Mouse (Mus musculus): ENCODE measurements around the gene Nsf. TPM values are rescaled to one million over a fixed set of nuclear protein-coding genes. Genes with fewer than 3 reads are reported as not detected.

Gene Nsf
- polyA plus RNA-seq, 1 experiment from 2014 or later: 59.1 TPM

DNA sequence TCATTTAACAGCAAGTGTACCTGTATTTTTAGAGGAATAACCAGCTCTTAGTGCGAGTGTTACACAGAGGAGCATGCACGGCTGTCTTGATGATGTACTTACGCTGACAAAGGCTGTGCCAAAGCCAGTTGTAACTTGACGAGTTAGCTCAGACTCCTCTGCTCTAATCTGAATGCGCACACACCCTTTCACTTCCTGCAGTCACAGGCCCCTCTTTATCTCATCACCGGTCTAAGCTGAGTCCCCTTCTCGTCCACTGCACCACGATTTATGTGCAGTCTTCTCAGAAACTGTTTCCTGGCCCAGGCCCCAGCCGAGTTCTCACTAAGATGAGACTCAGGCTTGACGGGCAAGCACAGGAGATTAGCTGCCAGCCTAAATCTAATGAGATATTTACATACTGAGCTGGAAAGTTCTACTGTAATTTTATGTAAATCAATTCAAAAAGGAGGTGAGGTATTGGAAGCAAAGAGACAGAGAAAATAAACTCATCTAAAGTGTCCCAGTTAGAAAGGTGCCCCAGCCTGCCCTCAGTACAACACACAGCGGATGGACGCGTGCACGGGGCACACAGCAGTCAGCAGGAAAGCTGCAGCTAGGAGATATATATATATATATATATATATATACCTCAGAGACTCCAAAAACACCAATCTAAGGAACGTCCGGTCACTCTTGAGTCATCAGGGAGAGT lies 101.1 kb downstream of the Nsf start:
- Histone ChIP-seq H3K9me3 (ENCODE audit: control insufficient read depth, low read length) (no peaks in the 10 kb centered on the region), H3K4me1 (ENCODE audit: control insufficient read depth, insufficient read depth, low read length) (peaks cover 27% of the 10 kb centered on the region), H3K27me3 (ENCODE audit: control insufficient read depth, insufficient read depth, low read length) (no peaks in the 10 kb centered on the region), H3K9ac (ENCODE audit: low read length) (no peak overlapping the region), H3K4me2 (no peak overlapping the region), H3K4me3 (ENCODE audit: low read depth, low read length) (no peak overlapping the region), H3K27ac (ENCODE audit: low read depth, low read length) (peak overlapping the region; percentile 76; the same call in 1 of the 2 replicates), H3K36me3 (ENCODE audit: control insufficient read depth, insufficient read depth, low read length) (no peaks in the 10 kb centered on the region; the same call in 1 of the 2 replicates)
- ATAC-seq (ENCODE audit: low FRiP score) (no peak), DNase-seq (ENCODE audit: low spot score, missing footprints) (peak; percentile 86)
- 46% methylated on average over 16 of the region's 16 CpGs for WGBS

DNA sequence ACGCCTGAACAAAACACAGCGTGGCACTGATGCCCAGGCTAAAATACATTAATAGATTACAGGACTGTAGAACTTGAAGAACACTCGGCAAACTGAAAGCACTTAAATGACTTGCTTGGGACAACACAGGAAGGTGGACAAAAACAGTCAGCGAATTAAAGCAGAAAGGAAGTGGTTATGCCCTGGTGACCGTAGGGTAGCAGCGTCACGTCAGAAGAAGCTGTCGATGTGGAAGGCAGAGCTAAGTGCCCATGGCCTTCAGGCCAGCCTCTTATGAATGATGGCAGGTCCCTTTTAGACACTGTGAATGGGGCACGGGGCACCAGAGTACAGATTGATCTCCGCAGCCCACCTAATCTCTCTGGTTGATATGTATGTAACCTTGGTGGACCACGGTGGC lies 105.6 kb downstream of the Nsf start:
- Histone ChIP-seq H3K27me3 (ENCODE audit: control insufficient read depth, insufficient read depth, low read length) (no peaks in the 10 kb centered on the region), H3K9ac (ENCODE audit: low read length) (no peak overlapping the region), H3K9me3 (ENCODE audit: control insufficient read depth, low read length) (no peaks in the 10 kb centered on the region), H3K4me3 (ENCODE audit: low read depth, low read length) (no peak overlapping the region), H3K27ac (ENCODE audit: low read depth, low read length) (no peak overlapping the region), H3K36me3 (ENCODE audit: control insufficient read depth, insufficient read depth, low read length) (no peaks in the 10 kb centered on the region; the same call in 1 of the 2 replicates), H3K4me2 (no peak overlapping the region), H3K4me1 (ENCODE audit: control insufficient read depth, insufficient read depth, low read length) (peaks cover 13% of the 10 kb centered on the region)
- ATAC-seq (ENCODE audit: low FRiP score) (no peak), DNase-seq (ENCODE audit: low spot score, missing footprints) (peak; percentile 53)
- 95% methylated on average over 11 of the region's 11 CpGs for WGBS

DNA sequence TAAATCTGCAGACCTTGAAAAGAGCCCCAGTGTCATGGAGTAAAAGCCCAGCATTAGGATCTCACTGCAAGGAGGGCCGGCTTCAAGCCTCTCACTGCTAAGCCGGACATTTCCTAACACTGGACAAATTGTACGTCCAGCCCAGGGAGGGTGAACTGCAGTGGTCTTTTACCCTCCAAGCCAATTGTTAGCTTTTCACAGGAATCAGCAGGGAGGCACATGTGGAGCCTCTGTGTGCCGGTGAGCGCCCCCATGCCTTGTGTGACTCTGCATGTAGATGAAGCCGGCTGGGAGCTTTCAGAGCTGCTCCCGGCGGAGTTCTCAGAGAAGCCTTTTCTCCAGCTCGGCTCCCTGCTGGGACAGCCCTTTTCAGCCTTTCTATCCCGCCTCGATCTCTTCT lies 113.0 kb downstream of the Nsf start:
- Histone ChIP-seq H3K9ac (ENCODE audit: low read length) (peak overlapping the region; percentile 6; the same call in 1 of the 2 replicates), H3K4me2 (peak overlapping the region; percentile 29), H3K4me1 (ENCODE audit: control insufficient read depth, insufficient read depth, low read length) (peaks cover 17% of the 10 kb centered on the region), H3K27ac (ENCODE audit: low read depth, low read length) (peak overlapping the region; percentile 90), H3K4me3 (ENCODE audit: low read depth, low read length) (no peak overlapping the region), H3K27me3 (ENCODE audit: control insufficient read depth, insufficient read depth, low read length) (no peaks in the 10 kb centered on the region), H3K36me3 (ENCODE audit: control insufficient read depth, insufficient read depth, low read length) (no peaks in the 10 kb centered on the region; the same call in 1 of the 2 replicates), H3K9me3 (ENCODE audit: control insufficient read depth, low read length) (no peaks in the 10 kb centered on the region)
- ATAC-seq (ENCODE audit: low FRiP score) (peak; percentile 89), DNase-seq (ENCODE audit: low spot score, missing footprints) (peak; percentile 98)
- under 1% methylated on average over 11 of the region's 11 CpGs for WGBS

DNA sequence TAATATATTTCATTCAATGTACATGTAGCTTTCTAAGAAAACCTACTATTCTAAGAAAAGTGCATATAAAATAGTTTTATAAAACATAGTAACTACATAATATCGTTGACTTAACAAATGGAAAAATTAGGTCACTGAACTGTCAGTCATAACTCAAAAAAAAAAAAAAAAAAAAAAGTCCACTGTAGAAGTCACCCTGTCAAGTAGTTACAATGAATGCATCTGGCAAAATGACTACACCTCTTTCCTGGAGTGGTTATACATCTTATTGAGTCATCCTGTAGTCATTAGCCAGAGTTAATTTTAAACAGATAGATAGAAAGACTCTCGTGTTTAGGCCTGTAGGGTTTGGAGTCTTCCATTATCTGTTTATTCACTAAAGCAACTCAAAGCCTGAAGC lies 114.9 kb downstream of the Nsf start:
- Histone ChIP-seq H3K4me1 (ENCODE audit: control insufficient read depth, insufficient read depth, low read length) (peaks cover 17% of the 10 kb centered on the region), H3K27ac (ENCODE audit: low read depth, low read length) (no peak overlapping the region), H3K9me3 (ENCODE audit: control insufficient read depth, low read length) (no peaks in the 10 kb centered on the region), H3K27me3 (ENCODE audit: control insufficient read depth, insufficient read depth, low read length) (no peaks in the 10 kb centered on the region), H3K9ac (ENCODE audit: low read length) (no peak overlapping the region), H3K4me2 (no peak overlapping the region), H3K4me3 (ENCODE audit: low read depth, low read length) (no peak overlapping the region), H3K36me3 (ENCODE audit: control insufficient read depth, insufficient read depth, low read length) (no peaks in the 10 kb centered on the region; the same call in 1 of the 2 replicates)
- WGBS: 89% methylated on average over 2 of the region's 2 CpGs
- no peak for ATAC-seq (ENCODE audit: low FRiP score)
- no peak for DNase-seq (ENCODE audit: low spot score, missing footprints)

DNA sequence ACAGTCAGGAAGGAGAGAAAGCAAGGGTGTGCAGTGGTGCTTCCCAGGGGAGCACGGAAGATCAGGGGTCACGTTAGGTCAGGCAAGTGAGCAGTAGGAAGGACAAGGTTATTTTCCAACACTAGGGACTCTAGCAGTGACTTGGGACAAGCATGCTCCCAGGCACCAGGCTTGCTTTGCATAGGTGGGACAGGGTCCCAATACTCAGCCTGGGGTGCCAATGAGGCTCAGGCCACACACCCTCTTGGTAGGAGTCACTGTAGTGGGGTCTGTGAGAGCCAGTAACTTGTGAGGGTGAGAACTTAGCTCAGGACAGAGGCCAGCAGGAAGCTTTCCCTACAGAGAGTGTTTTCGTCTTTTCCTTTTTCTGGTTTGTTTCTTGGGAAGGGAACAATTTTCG lies 121.5 kb downstream of the Nsf start:
- no peak overlapping the region for H3K27ac ChIP-seq (ENCODE audit: low read depth, low read length)
- no peak overlapping the region for H3K4me2 ChIP-seq
- H3K9me3 ChIP-seq (ENCODE audit: control insufficient read depth, low read length): no peaks in the 10 kb centered on the region
- 90% methylated on average over 4 of the region's 4 CpGs for WGBS
- H3K4me1 ChIP-seq (ENCODE audit: control insufficient read depth, insufficient read depth, low read length): peaks cover 15% of the 10 kb centered on the region
- peak; percentile 82 for DNase-seq (ENCODE audit: low spot score, missing footprints)
- no peaks in the 10 kb centered on the region for H3K27me3 ChIP-seq (ENCODE audit: control insufficient read depth, insufficient read depth, low read length)
- ATAC-seq (ENCODE audit: low FRiP score): no peak
- no peak overlapping the region for H3K4me3 ChIP-seq (ENCODE audit: low read depth, low read length)
- no peaks in the 10 kb centered on the region for H3K36me3 ChIP-seq (ENCODE audit: control insufficient read depth, insufficient read depth, low read length)
- H3K9ac ChIP-seq (ENCODE audit: low read length): no peak overlapping the region

DNA sequence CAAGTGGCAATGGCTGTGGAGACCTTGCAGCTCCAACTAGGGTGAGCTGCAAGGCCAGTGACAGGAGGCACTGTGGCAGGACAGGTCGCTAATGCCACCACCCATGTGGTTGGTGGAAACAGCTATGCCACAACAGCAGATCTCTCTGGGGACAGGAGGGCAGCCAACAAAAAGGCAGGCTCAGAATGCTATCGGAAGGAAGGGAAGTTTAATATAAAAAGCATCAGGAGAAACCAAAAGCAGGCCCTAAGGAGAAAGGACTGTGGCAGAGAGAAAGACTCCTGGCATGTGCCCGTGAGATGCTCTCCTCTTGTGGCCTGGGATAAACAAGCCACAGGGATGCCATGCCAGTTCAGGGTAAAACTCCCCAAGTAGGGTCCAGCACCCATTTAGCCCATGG lies 122.1 kb downstream of the Nsf start:
- Histone ChIP-seq H3K9me3 (ENCODE audit: control insufficient read depth, low read length) (no peaks in the 10 kb centered on the region), H3K27me3 (ENCODE audit: control insufficient read depth, insufficient read depth, low read length) (no peaks in the 10 kb centered on the region), H3K4me3 (ENCODE audit: low read depth, low read length) (no peak overlapping the region), H3K27ac (ENCODE audit: low read depth, low read length) (peak overlapping the region; percentile 10; the same call in 1 of the 2 replicates), H3K36me3 (ENCODE audit: control insufficient read depth, insufficient read depth, low read length) (no peaks in the 10 kb centered on the region), H3K9ac (ENCODE audit: low read length) (no peak overlapping the region), H3K4me1 (ENCODE audit: control insufficient read depth, insufficient read depth, low read length) (peaks cover 15% of the 10 kb centered on the region), H3K4me2 (no peak overlapping the region)
- ATAC-seq (ENCODE audit: low FRiP score): no peak
- 78% methylated on average over 3 of the region's 3 CpGs for WGBS
- DNase-seq (ENCODE audit: low spot score, missing footprints): peak; percentile 81

DNA sequence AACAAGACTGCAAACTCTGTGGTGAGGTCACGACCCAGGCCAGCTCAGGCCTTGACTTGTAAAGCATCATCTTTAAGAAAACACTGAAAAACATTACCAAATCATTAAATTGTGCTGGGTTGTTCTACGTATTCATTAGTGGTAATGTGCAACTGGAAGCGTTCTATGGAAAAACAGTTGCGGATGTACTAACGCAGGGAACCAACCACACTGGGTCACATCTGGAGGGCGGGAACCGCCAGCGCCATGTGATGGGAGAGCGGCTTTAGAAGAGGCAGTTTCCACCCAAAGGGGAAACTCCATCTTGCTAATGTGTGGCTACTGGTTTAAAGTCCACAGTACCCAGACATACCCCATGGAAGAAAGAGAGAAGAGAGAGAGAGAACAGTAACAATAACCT lies 123.4 kb downstream of the Nsf start:
- peaks cover 15% of the 10 kb centered on the region for H3K4me1 ChIP-seq (ENCODE audit: control insufficient read depth, insufficient read depth, low read length)
- ATAC-seq (ENCODE audit: low FRiP score) (no peak), DNase-seq (ENCODE audit: low spot score, missing footprints) (peak; percentile 81)
- H3K27me3 ChIP-seq (ENCODE audit: control insufficient read depth, insufficient read depth, low read length): no peaks in the 10 kb centered on the region
- peak overlapping the region; percentile 7; the same call in 1 of the 2 replicates for H3K27ac ChIP-seq (ENCODE audit: low read depth, low read length)
- no peak overlapping the region for H3K4me3 ChIP-seq (ENCODE audit: low read depth, low read length)
- no peaks in the 10 kb centered on the region for H3K36me3 ChIP-seq (ENCODE audit: control insufficient read depth, insufficient read depth, low read length)
- no peak overlapping the region for H3K4me2 ChIP-seq
- no peaks in the 10 kb centered on the region for H3K9me3 ChIP-seq (ENCODE audit: control insufficient read depth, low read length)
- H3K9ac ChIP-seq (ENCODE audit: low read length): no peak overlapping the region
- WGBS: 85% methylated on average over 9 of the region's 9 CpGs

DNA sequence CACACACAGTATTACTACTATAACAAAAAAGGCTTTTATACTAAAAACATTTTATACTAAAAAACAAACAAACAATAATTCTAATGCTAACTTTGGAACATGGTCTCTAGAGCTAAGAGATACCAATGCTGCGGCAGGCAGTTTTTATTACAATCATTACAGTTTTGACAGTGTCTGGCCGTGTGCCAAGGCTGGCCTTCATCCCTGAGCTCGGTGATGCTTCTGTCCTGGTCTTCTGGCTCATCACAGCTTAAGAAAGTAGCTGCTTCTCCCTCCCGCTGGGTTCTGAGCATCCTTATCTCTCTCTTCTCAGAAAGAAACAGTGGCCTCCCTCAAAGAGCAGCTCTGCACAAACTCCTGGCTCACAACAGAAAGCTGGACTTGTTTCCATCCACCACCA lies 123.9 kb downstream of the Nsf start:
- no peak overlapping the region for H3K4me2 ChIP-seq
- WGBS: 78% methylated on average over 4 of the region's 4 CpGs
- peak; percentile 76 for DNase-seq (ENCODE audit: low spot score, missing footprints)
- no peaks in the 10 kb centered on the region for H3K9me3 ChIP-seq (ENCODE audit: control insufficient read depth, low read length)
- no peak overlapping the region; the same call in 1 of the 2 replicates for H3K27ac ChIP-seq (ENCODE audit: low read depth, low read length)
- no peaks in the 10 kb centered on the region for H3K36me3 ChIP-seq (ENCODE audit: control insufficient read depth, insufficient read depth, low read length)
- peaks cover 15% of the 10 kb centered on the region for H3K4me1 ChIP-seq (ENCODE audit: control insufficient read depth, insufficient read depth, low read length)
- H3K4me3 ChIP-seq (ENCODE audit: low read depth, low read length): no peak overlapping the region
- no peak overlapping the region for H3K9ac ChIP-seq (ENCODE audit: low read length)
- no peaks in the 10 kb centered on the region for H3K27me3 ChIP-seq (ENCODE audit: control insufficient read depth, insufficient read depth, low read length)
- no peak for ATAC-seq (ENCODE audit: low FRiP score)

DNA sequence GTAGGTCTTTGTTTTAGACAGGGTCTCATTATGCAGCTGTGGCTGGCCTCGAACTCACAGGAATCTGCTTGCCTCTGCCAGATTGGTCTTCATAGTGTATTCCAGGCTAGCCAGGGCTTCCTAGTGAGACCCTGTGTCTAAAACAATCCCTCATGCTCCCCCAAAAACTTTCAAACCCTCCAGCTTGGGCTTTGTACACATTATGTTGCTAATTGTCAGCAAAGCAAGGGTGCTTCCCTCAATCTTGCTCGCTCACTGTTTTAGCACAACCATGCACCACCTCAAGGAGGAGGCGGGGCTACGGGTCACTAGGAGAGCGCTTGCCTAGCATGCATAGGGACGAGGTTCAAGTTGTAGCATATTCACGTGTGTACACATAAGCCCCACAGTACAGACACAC lies 125.0 kb downstream of the Nsf start:
- ATAC-seq (ENCODE audit: low FRiP score): no peak
- H3K27me3 ChIP-seq (ENCODE audit: control insufficient read depth, insufficient read depth, low read length): no peaks in the 10 kb centered on the region
- no peak overlapping the region for H3K4me2 ChIP-seq
- peak; percentile 65 for DNase-seq (ENCODE audit: low spot score, missing footprints)
- H3K4me3 ChIP-seq (ENCODE audit: low read depth, low read length): no peak overlapping the region
- no peaks in the 10 kb centered on the region for H3K9me3 ChIP-seq (ENCODE audit: control insufficient read depth, low read length)
- H3K9ac ChIP-seq (ENCODE audit: low read length): no peak overlapping the region
- 93% methylated on average over 7 of the region's 7 CpGs for WGBS
- H3K36me3 ChIP-seq (ENCODE audit: control insufficient read depth, insufficient read depth, low read length): no peaks in the 10 kb centered on the region; the same call in 1 of the 2 replicates
- no peak overlapping the region for H3K27ac ChIP-seq (ENCODE audit: low read depth, low read length)
- H3K4me1 ChIP-seq (ENCODE audit: control insufficient read depth, insufficient read depth, low read length): peaks cover 15% of the 10 kb centered on the region

All from midbrain, embryonic 11.5 days (tissue).